Mouse (Mus musculus): ENCODE measurements around the gene Anp32b.

- TF ChIP-seq CTCF (IDR thresholded peaks at IDR 0.05; ENCODE audit: low read depth) (no peak), EP300 (optimal IDR thresholded peaks at IDR 0.05) (no peak)
Observed at GRCm38 (mm10) chr4:46451758-46452480, 1.2 kb downstream of the Anp32b start.

Measured in stomach, postnatal 0 days (tissue).